8 mouse cellular contexts compared by ENCODE assay signal in genomic region chr3:123515600-123516359, GRCm38 (mm10).
DNase-seq lines count a peak whose midpoint lies in the region; ATAC-seq and TF ChIP-seq lines count a peak whose summit lies in the region.

No protein-coding gene starts in this region.

- H3K9me3 ChIP-seq in forebrain, embryonic 11.5 days (ENCODE audit: control insufficient read depth, low read length), result no peaks in the 10 kb centered on the region
- H3K9me3 ChIP-seq in forebrain, embryonic 10.5 days, result no peaks in the 10 kb centered on the region
- no peaks in the 10 kb centered on the region for H3K9me3 ChIP-seq in lung, postnatal 0 days (ENCODE audit: low read length)

- ATAC-seq in forebrain, embryonic 11.5 days (replicated peaks; ENCODE audit: low FRiP score), result peak; percentile 28; the same call in 1 of the 2 replicates
- peak; percentile 63 to 74; a peak in 3 of 4 replicates for ATAC-seq in hematopoietic stem cell, adult 5-6 weeks (replicated peaks in 1 of 2; ENCODE audit: insufficient read depth in 1 of 2, low FRiP score in 2 of 2, low TSS enrichment in 1 of 2, low read depth in 1 of 2, poor library complexity in 2 of 2, severe bottlenecking in 2 of 2)
- ATAC-seq in lung, postnatal 0 days, result no peak

- no peaks in the 10 kb centered on the region for H3K27me3 ChIP-seq in forebrain, embryonic 11.5 days (ENCODE audit: control insufficient read depth, insufficient read depth, low read length)
- H3K27me3 ChIP-seq in forebrain, embryonic 10.5 days (ENCODE audit: poor library complexity, severe bottlenecking), result no peaks in the 10 kb centered on the region
- no peaks in the 10 kb centered on the region for H3K27me3 ChIP-seq in cerebellum, adult 2 months (ENCODE audit: control insufficient read depth, insufficient read depth, low read length)
- H3K27me3 ChIP-seq in lung, postnatal 0 days (replicated peaks; ENCODE audit: insufficient read depth, low read length), result no peaks in the 10 kb centered on the region

- no peaks in the 10 kb centered on the region for H3K36me3 ChIP-seq in forebrain, embryonic 11.5 days (ENCODE audit: control insufficient read depth, insufficient read depth, low read length)
- no peaks in the 10 kb centered on the region for H3K36me3 ChIP-seq in forebrain, embryonic 10.5 days (replicated peaks)
- no peaks in the 10 kb centered on the region for H3K36me3 ChIP-seq in lung, postnatal 0 days (ENCODE audit: insufficient read depth, low read length)

- H3K9ac ChIP-seq in forebrain, embryonic 11.5 days (ENCODE audit: low read length), result no peak overlapping the region
- no peak overlapping the region for H3K9ac ChIP-seq in lung, postnatal 0 days (replicated peaks; ENCODE audit: low read depth)

- DNase-seq in forebrain, embryonic 11.5 days (ENCODE audit: low spot score), result no peak
- no peak for DNase-seq in forebrain, embryonic 10.5 days (ENCODE audit: extremely low spot score, low spot score)
- DNase-seq in right cerebral cortex, adult 18-20 months, result peak; percentile 51
- DNase-seq in right cerebral cortex, postnatal 25 days, result no peak
- peak in 1 of 2 experiments; percentile 67 for DNase-seq in cerebellum, adult 2 months
- peak; percentile 63 for DNase-seq in lung, postnatal 0 days (ENCODE audit: low spot score)
- peak; percentile 56 for DNase-seq in right cerebral cortex, postnatal 4 days

- TF ChIP-seq EP300 in lung, postnatal 0 days (IDR thresholded peaks at IDR 0.05), result no peak

- peak; percentile 28; the same call in 1 of the 2 replicates for TF ChIP-seq CTCF in cerebellum, adult 2 months (IDR thresholded peaks at IDR 0.05; ENCODE audit: borderline replicate concordance, insufficient read depth, low read depth, low read length)
- TF ChIP-seq CTCF in lung, postnatal 0 days (IDR thresholded peaks at IDR 0.05), result peak; percentile 74

- 17% methylated on average over 5 of the region's 5 CpGs for WGBS in forebrain, embryonic 11.5 days
- 31% methylated on average over 5 of the region's 5 CpGs for WGBS in forebrain, embryonic 10.5 days
- 18% methylated on average over 5 of the region's 5 CpGs for WGBS in cerebellum, adult 2 months
- 11% methylated on average over 5 of the region's 5 CpGs for WGBS in lung, postnatal 0 days

- no peak for TF ChIP-seq POLR2A in cerebellum, adult 2 months (IDR thresholded peaks at IDR 0.05; ENCODE audit: borderline replicate concordance, insufficient read depth, low read length)

- no peak overlapping the region for H3K4me2 ChIP-seq in forebrain, embryonic 11.5 days (ENCODE audit: low read depth, low read length, severe bottlenecking)
- H3K4me2 ChIP-seq in lung, postnatal 0 days (replicated peaks; ENCODE audit: low read depth, low read length), result no peak overlapping the region

- H3K4me3 ChIP-seq in forebrain, embryonic 11.5 days (ENCODE audit: low read depth, low read length), result no peak overlapping the region
- H3K4me3 ChIP-seq in forebrain, embryonic 10.5 days, result no peak overlapping the region
- no peak overlapping the region for H3K4me3 ChIP-seq in cerebellum, adult 2 months (replicated peaks; ENCODE audit: insufficient read depth, low read depth, low read length)
- no peak overlapping the region for H3K4me3 ChIP-seq in lung, postnatal 0 days (ENCODE audit: low read depth, low read length)

- no peaks in the 10 kb centered on the region for H3K4me1 ChIP-seq in forebrain, embryonic 11.5 days (replicated peaks; ENCODE audit: control insufficient read depth, insufficient read depth, low read length)
- no peaks in the 10 kb centered on the region for H3K4me1 ChIP-seq in forebrain, embryonic 10.5 days
- H3K4me1 ChIP-seq in cerebellum, adult 2 months (ENCODE audit: control insufficient read depth, insufficient read depth, low read length), result no peaks in the 10 kb centered on the region
- no peaks in the 10 kb centered on the region for H3K4me1 ChIP-seq in lung, postnatal 0 days (ENCODE audit: insufficient read depth, low read depth, low read length)

- H3K27ac ChIP-seq in forebrain, embryonic 11.5 days (ENCODE audit: low read depth, low read length), result no peak overlapping the region
- H3K27ac ChIP-seq in forebrain, embryonic 10.5 days, result no peak overlapping the region
- H3K27ac ChIP-seq in cerebellum, adult 2 months (ENCODE audit: insufficient read depth, low read length), result no peak overlapping the region
- H3K27ac ChIP-seq in lung, postnatal 0 days (ENCODE audit: low read length), result no peak overlapping the region

Comparison
In these comparisons a context has a peak if more than half of its experiments do, and no peak if none do; other contexts are left out.
1. DNase-seq: peak in right cerebral cortex, adult 18-20 months (single experiment), lung, postnatal 0 days (single experiment) and right cerebral cortex, postnatal 4 days (single experiment); none in forebrain, embryonic 11.5 days (single experiment), forebrain, embryonic 10.5 days (single experiment) and right cerebral cortex, postnatal 25 days (single experiment).